Mouse (Mus musculus) spleen, embryonic (tissue): Measurements from ENCODE around the gene Aars.
"Not testable (repeated sequence)": the region's sequence is repeated elsewhere in the genome, so short reads cannot be mapped to it uniquely, and the experiment has no call there.

ENCODE experiments used
- CTCF ChIA-PET: fragments of 350-600 bp; sonication (Branson Sonifier 250); formaldehyde crosslinking; loops from one replicate; lab custom pipeline; 2022; lab: Charles Lee

The Aars gene

GRCm38 (mm10) chr8:111053827-111054518 lies 21.0 kb downstream of the Aars start:
- CTCF ChIA-PET: no interaction called here

- CTCF ChIA-PET: no interaction called here
These were observed 22.2 kb downstream of the Aars start for GRCm38 (mm10) chr8:111055031-111055634.

- CTCF ChIA-PET: no interaction called here
These were observed 22.7 kb downstream of the Aars start for GRCm38 (mm10) chr8:111055661-111056060.

- CTCF ChIA-PET: no interaction called here
These were observed 23.3 kb downstream of the Aars start, which contains the start of gene Exosc6 for GRCm38 (mm10) chr8:111056158-111056663. TSS of gene Exosc6 (plus strand) at chr8:111056339.

GRCm38 (mm10) chr8:111056691-111057293 lies 23.8 kb downstream of the Aars start:
- CTCF ChIA-PET: interaction anchor here (0.5 kb wide), 1 partner anchor 218 kb away, joined by 3 read pairs; no protein-coding TSS in a partner anchor

GRCm38 (mm10) chr8:111058946-111059572 lies 26.1 kb downstream of the Aars start:
- CTCF ChIA-PET: no interaction called here

GRCm38 (mm10) chr8:111061688-111062071 lies 28.7 kb downstream of the Aars start:
- CTCF ChIA-PET: interaction anchor here (0.7 kb wide), 1 partner anchor 171 kb away, joined by 3 read pairs; no protein-coding TSS in a partner anchor

- CTCF ChIA-PET: interaction anchor here (0.6 to 0.7 kb wide), 2 partner anchors 47 to 170 kb away, joined by 3 to 5 read pairs; no protein-coding TSS in a partner anchor
These were observed 29.3 kb downstream of the Aars start for GRCm38 (mm10) chr8:111062072-111062757.

- CTCF ChIA-PET: interaction anchor here (0.6 kb wide), 1 partner anchor 46 kb away, joined by 5 read pairs; no protein-coding TSS in a partner anchor
These were observed 29.9 kb downstream of the Aars start for GRCm38 (mm10) chr8:111062893-111063292.

GRCm38 (mm10) chr8:111066308-111066707 lies 33.4 kb downstream of the Aars start:
- CTCF ChIA-PET: no interaction called here

- CTCF ChIA-PET: no interaction called here
These were observed 34.5 kb downstream of the Aars start for GRCm38 (mm10) chr8:111067439-111067838.

- CTCF ChIA-PET: not testable (repeated sequence)
These were observed 35.7 kb downstream of the Aars start for GRCm38 (mm10) chr8:111068660-111069059.

GRCm38 (mm10) chr8:111075926-111076325 lies 43.0 kb downstream of the Aars start:
- CTCF ChIA-PET: interaction anchor here (1.0 kb wide), 1 partner anchor 338 kb away, joined by 3 read pairs; no protein-coding TSS in a partner anchor

- CTCF ChIA-PET: interaction anchor here (0.5 kb wide), 1 partner anchor 16 kb away, joined by 7 read pairs; no protein-coding TSS in a partner anchor
These were observed 46.5 kb downstream of the Aars start for GRCm38 (mm10) chr8:111079461-111079860.

- CTCF ChIA-PET: no interaction called here
These were observed 46.9 kb downstream of the Aars start for GRCm38 (mm10) chr8:111079861-111080271.

- CTCF ChIA-PET: interaction anchor here (0.5 kb wide), 1 partner anchor 12 kb away, joined by 5 read pairs; no protein-coding TSS in a partner anchor
These were observed 48.8 kb downstream of the Aars start for GRCm38 (mm10) chr8:111081580-111082258.

GRCm38 (mm10) chr8:111083936-111084335 lies 51.0 kb downstream of the Aars start:
- CTCF ChIA-PET: not testable (repeated sequence)

- CTCF ChIA-PET: no interaction called here
These were observed 57.2 kb downstream of the Aars start for GRCm38 (mm10) chr8:111090126-111090525.

GRCm38 (mm10) chr8:111091706-111092105 lies 58.8 kb downstream of the Aars start:
- CTCF ChIA-PET: no interaction called here

- CTCF ChIA-PET: not testable (repeated sequence)
These were observed 59.4 kb downstream of the Aars start, which contains the start of gene Clec18a for GRCm38 (mm10) chr8:111092326-111092725. TSS of gene Clec18a (minus strand) at chr8:111092426.
